Mouse (Mus musculus) kidney, embryonic 16.5 days (tissue): Measurements from ENCODE around the gene Fabp6. TPM values are rescaled to one million over a fixed set of nuclear protein-coding genes. Genes with fewer than 3 reads are reported as not detected.
A peak's percentile ranks its signal among the peaks of the same experiment; 100 is the strongest.

Experiments
- ATAC-seq: fragments of 200-750 bp; cut with Nextera tagmentation; 2 replicates; pipeline ENCODE4 v1.8.0; 2017; ENCODE audit warnings: moderate TSS enrichment; ENCODE audit not compliant: low FRiP score, low TSS enrichment
- H3K27ac ChIP-seq: fragments of 300-500 bp; sonication (generic); 2 replicates; pipeline ENCODE4 v1.5.1; 2014; ENCODE audit warnings: low read length
- H3K27me3 ChIP-seq: fragments of 300-500 bp; sonication (generic); 2 replicates; pipeline ENCODE4 v1.6.1; 2014; ENCODE audit warnings: low read length, control low read depth, mixed read lengths; ENCODE audit not compliant: insufficient read depth
- H3K36me3 ChIP-seq: fragments of 300-500 bp; sonication (generic); 2 replicates; pipeline ENCODE4 v1.6.1; 2014; ENCODE audit warnings: low read length, control low read depth, mixed read lengths; ENCODE audit not compliant: insufficient read depth
- H3K4me1 ChIP-seq: fragments of 300-500 bp; sonication (generic); 2 replicates; pipeline ENCODE4 v1.6.1; 2014; ENCODE audit warnings: low read length, control low read depth, mixed read lengths; ENCODE audit not compliant: insufficient read depth
- H3K4me2 ChIP-seq: fragments of 300-500 bp; sonication (generic); replicated peaks from 2 replicates; pipeline ENCODE4 v1.6.1; 2014; ENCODE audit warnings: low read depth, low read length
- H3K4me3 ChIP-seq: fragments of 300-500 bp; sonication (generic); 2 replicates; pipeline ENCODE4 v1.5.1; 2014; ENCODE audit warnings: mild to moderate bottlenecking, low read length
- H3K9ac ChIP-seq: fragments of 300-500 bp; sonication (generic); replicated peaks from 2 replicates; pipeline ENCODE4 v1.6.1; 2014; ENCODE audit warnings: low read length
- H3K9me3 ChIP-seq: fragments of 300-500 bp; sonication (generic); 2 replicates; pipeline ENCODE4 v1.6.1; 2016; ENCODE audit warnings: low read length, control low read depth
- WGBS: fragments of 180-500 bp; shearing (Covaris S2); extraction: QIAGEN DNeasy Blood & Tissue Kit; methylation state at CpG from one replicate; pipeline ENCODE4 v1.1.7; 2014; 5-methylcytosine and 5-hydroxymethylcytosine counted together
- polyA plus RNA-seq: library from polyadenylated mRNA; unstranded; fragments of >200 nt; fragmentation: Nextera tagmentation; extraction: Ambion mirVana; gene quantifications from 2 replicates; pipeline ENCODE4 v1.2.1, GENCODE M21; 2015

The Fabp6 gene
- polyA plus RNA-seq, 1 experiment from 2014 or later = not detected

GRCm38 (mm10) chr11:43575061-43575375 lies 26.3 kb downstream of the Fabp6 start:
- no peak overlapping the region for H3K4me3 ChIP-seq
- peaks cover 33% of the 10 kb centered on the region for H3K4me1 ChIP-seq
- no peaks in the 10 kb centered on the region for H3K27me3 ChIP-seq
- no peaks in the 10 kb centered on the region for H3K9me3 ChIP-seq
- H3K4me2 ChIP-seq = no peak overlapping the region
- no peak for ATAC-seq
- peaks cover 5% of the 10 kb centered on the region for H3K36me3 ChIP-seq
- WGBS = 25% methylated on average over 3 of the region's 3 CpGs
- H3K9ac ChIP-seq = no peak overlapping the region
- peak overlapping the region; percentile 67; the same call in 1 of the 2 replicates for H3K27ac ChIP-seq

- Histone ChIP-seq H3K36me3 (no peaks in the 10 kb centered on the region), H3K4me3 (no peak overlapping the region), H3K27ac (peak overlapping the region; percentile 86), H3K4me1 (peaks cover 51% of the 10 kb centered on the region), H3K4me2 (no peak overlapping the region), H3K9ac (no peak overlapping the region), H3K27me3 (no peaks in the 10 kb centered on the region), H3K9me3 (no peaks in the 10 kb centered on the region)
- peak; percentile 37 for ATAC-seq
- WGBS = 65% methylated on average over 11 of the region's 11 CpGs
Measured at GRCm38 (mm10) chr11:43569595-43569994, 31.7 kb downstream of the Fabp6 start.

GRCm38 (mm10) chr11:43569188-43569587 lies 32.2 kb downstream of the Fabp6 start:
- no peak for ATAC-seq
- H3K9ac ChIP-seq = no peak overlapping the region; the same call in 1 of the 2 replicates
- H3K27ac ChIP-seq = peak overlapping the region; percentile 86
- no peak overlapping the region for H3K4me3 ChIP-seq
- whole genome bisulfite sequencing = 68% methylated on average over 5 of the region's 5 CpGs
- H3K27me3 ChIP-seq = no peaks in the 10 kb centered on the region
- no peaks in the 10 kb centered on the region for H3K36me3 ChIP-seq
- no peaks in the 10 kb centered on the region for H3K9me3 ChIP-seq
- H3K4me2 ChIP-seq = no peak overlapping the region
- peaks cover 53% of the 10 kb centered on the region for H3K4me1 ChIP-seq

GRCm38 (mm10) chr11:43568263-43568662 lies 33.1 kb downstream of the Fabp6 start:
- ATAC-seq = no peak
- Histone ChIP-seq H3K4me2 (no peak overlapping the region), H3K36me3 (peaks cover 3% of the 10 kb centered on the region; the same call in 1 of the 2 replicates), H3K4me1 (peaks cover 53% of the 10 kb centered on the region), H3K27ac (0 out of 2 replicates have a peak overlapping the region, but pooled peaks have one; percentile 86), H3K27me3 (no peaks in the 10 kb centered on the region), H3K9me3 (no peaks in the 10 kb centered on the region), H3K4me3 (no peak overlapping the region), H3K9ac (no peak overlapping the region)
- 72% methylated on average over 5 of the region's 5 CpGs for WGBS

- H3K9ac ChIP-seq = no peak overlapping the region
- H3K36me3 ChIP-seq = peaks cover 3% of the 10 kb centered on the region; the same call in 1 of the 2 replicates
- H3K4me1 ChIP-seq = peaks cover 47% of the 10 kb centered on the region
- 64% methylated on average over 5 of the region's 5 CpGs for WGBS
- H3K27ac ChIP-seq = peak overlapping the region; percentile 75
- ATAC-seq = no peak
- H3K4me2 ChIP-seq = no peak overlapping the region
- H3K4me3 ChIP-seq = no peak overlapping the region
- no peaks in the 10 kb centered on the region for H3K27me3 ChIP-seq
- H3K9me3 ChIP-seq = no peaks in the 10 kb centered on the region
Measured at GRCm38 (mm10) chr11:43566696-43567095, 34.6 kb downstream of the Fabp6 start.

- Histone ChIP-seq H3K36me3 (peaks cover 4% of the 10 kb centered on the region; the same call in 1 of the 2 replicates), H3K27me3 (no peaks in the 10 kb centered on the region), H3K4me2 (no peak overlapping the region), H3K27ac (peak overlapping the region; percentile 75), H3K4me1 (peaks cover 42% of the 10 kb centered on the region), H3K9me3 (no peaks in the 10 kb centered on the region), H3K4me3 (no peak overlapping the region), H3K9ac (no peak overlapping the region; the same call in 1 of the 2 replicates)
- 11% methylated on average over 8 of the region's 8 CpGs for WGBS
- peak; percentile 72 for ATAC-seq
Measured at GRCm38 (mm10) chr11:43565852-43566251, 35.5 kb downstream of the Fabp6 start.

GRCm38 (mm10) chr11:43565414-43565813 lies 35.9 kb downstream of the Fabp6 start:
- Histone ChIP-seq H3K27me3 (no peaks in the 10 kb centered on the region), H3K27ac (peak overlapping the region; percentile 75), H3K4me2 (no peak overlapping the region)

GRCm38 (mm10) chr11:43563654-43564244 lies 37.6 kb downstream of the Fabp6 start:
- no peak for ATAC-seq
- peak overlapping the region; percentile 11; the same call in 1 of the 2 replicates for H3K27ac ChIP-seq

More at GRCm38 (mm10) chr11:43565414-43565813, 35.9 kb downstream of the Fabp6 start:
- WGBS = 15% methylated on average over 2 of the region's 2 CpGs
- Histone ChIP-seq H3K4me1 (peaks cover 45% of the 10 kb centered on the region), H3K9ac (no peak overlapping the region; the same call in 1 of the 2 replicates), H3K36me3 (peaks cover 6% of the 10 kb centered on the region), H3K9me3 (no peaks in the 10 kb centered on the region), H3K4me3 (no peak overlapping the region)
- ATAC-seq = no peak

GRCm38 (mm10) chr11:43559515-43560292 lies 41.6 kb downstream of the Fabp6 start:
- peak overlapping the region; percentile 71 for H3K27ac ChIP-seq
- ATAC-seq = peak; percentile 90

More at GRCm38 (mm10) chr11:43563654-43564244, 37.6 kb downstream of the Fabp6 start:
- H3K9ac ChIP-seq = no peak overlapping the region
- H3K9me3 ChIP-seq = no peaks in the 10 kb centered on the region
- peaks cover 47% of the 10 kb centered on the region for H3K4me1 ChIP-seq
- no peak overlapping the region for H3K4me2 ChIP-seq
- 72% methylated on average over 10 of the region's 10 CpGs for WGBS
- H3K36me3 ChIP-seq = peaks cover 6% of the 10 kb centered on the region
- no peaks in the 10 kb centered on the region for H3K27me3 ChIP-seq
- H3K4me3 ChIP-seq = no peak overlapping the region

GRCm38 (mm10) chr11:43556538-43556937 lies 44.8 kb downstream of the Fabp6 start:
- 88% methylated on average over 11 of the region's 11 CpGs for WGBS
- Histone ChIP-seq H3K4me3 (no peak overlapping the region), H3K4me1 (peaks cover 31% of the 10 kb centered on the region), H3K9me3 (no peaks in the 10 kb centered on the region), H3K9ac (no peak overlapping the region), H3K27ac (no peak overlapping the region), H3K27me3 (no peaks in the 10 kb centered on the region), H3K36me3 (peaks cover 21% of the 10 kb centered on the region), H3K4me2 (no peak overlapping the region)
- no peak for ATAC-seq

More at GRCm38 (mm10) chr11:43559515-43560292, 41.6 kb downstream of the Fabp6 start:
- Histone ChIP-seq H3K27me3 (no peaks in the 10 kb centered on the region), H3K4me3 (no peak overlapping the region), H3K36me3 (peaks cover 24% of the 10 kb centered on the region), H3K4me1 (peaks cover 30% of the 10 kb centered on the region), H3K9ac (no peak overlapping the region), H3K9me3 (no peaks in the 10 kb centered on the region), H3K4me2 (no peak overlapping the region)
- 23% methylated on average over 6 of the region's 6 CpGs for WGBS
